Mouse (Mus musculus) cerebellum, postnatal 25 days (tissue): Measurements from ENCODE around the gene Ambn.
"Not testable (repeated sequence)": the region's sequence is repeated elsewhere in the genome, so short reads cannot be mapped to it uniquely, and the experiment has no call there.

ENCODE experiments used
- DNase-seq, 2 experiments: peaks; one replicate each; pipeline ENCODE4 v3.0.0; 2021; ENCODE audit warnings: mixed read lengths in 2 of 2

The Ambn gene

DNA sequence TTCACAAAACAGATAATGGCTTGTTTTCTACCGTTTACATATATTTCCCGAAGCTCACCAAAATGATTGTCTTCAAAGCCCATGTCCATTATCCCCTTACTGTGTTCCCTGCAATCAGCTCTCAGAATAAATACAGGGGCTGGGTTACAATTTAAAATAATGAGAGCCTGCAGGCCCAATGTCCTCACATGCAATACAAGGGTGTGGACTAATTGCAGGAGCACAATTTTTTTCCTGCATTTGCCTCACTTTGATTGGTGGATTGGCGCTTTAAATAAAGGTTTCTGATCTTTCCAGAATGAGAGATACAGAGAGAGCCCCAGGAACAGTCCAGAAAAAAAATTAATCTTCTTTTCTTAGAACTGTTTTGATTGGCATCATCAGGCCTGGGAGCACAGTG is at the start of gene Ambn:
TSS of gene Ambn (plus strand) at position 301 of the 400 bp plus-strand sequence.
- DNase-seq = no peak

DNA sequence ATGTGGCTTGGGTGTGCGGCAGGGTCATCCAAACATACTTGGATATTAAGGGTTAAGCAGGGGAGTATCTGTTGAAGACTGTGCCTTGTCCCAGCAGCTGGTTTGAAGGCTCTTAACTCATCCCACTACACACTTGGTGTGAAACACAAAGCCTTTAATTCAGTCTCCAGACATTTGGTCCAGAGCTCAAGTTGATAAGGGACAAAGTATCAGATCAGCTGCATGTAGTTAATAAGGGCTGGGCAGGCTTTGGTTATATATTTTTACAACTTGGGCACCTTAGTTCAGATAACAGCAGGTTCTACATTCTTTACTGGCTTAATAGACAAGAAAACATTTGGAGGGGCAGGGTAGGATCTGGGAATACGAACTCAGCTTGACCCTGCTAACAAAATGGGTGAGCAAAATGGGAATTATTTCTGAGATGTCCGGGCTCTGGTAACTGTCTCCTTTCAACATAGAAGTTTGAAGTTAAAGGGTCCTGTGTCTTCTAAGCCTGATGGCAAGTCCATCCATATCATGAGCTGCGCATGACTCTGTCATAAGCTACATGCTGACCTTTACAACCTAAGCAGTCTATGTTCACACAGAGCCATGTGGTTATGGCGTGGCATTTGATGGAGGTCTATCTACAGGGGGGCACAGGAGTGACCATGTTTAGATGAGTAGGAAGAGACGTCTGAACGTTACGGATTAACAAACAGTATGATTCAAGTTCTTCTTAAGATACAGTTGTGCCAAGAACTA is 35.3 kb upstream of the Ambn start:
- DNase-seq = no peak

DNA sequence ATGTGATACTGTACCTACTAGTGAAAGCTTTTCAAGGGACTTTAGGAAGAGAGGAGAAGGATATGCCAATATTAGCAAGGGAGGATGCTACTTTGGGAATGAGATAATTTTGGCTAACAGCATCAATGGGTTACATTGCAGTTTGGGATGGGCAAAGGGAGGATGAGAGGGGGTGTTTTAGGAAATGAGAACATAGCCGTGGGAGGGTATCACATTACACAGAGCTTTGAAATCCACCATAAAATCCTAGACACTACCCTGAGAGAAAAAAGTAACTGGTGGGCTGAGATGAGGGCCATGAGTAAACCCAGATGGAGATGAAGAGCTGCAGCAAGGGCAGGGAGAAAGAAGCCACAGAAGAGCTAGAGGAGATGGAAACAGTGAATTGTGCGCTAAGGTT is 30.9 kb upstream of the Ambn start:
- DNase-seq = not testable (repeated sequence)

DNA sequence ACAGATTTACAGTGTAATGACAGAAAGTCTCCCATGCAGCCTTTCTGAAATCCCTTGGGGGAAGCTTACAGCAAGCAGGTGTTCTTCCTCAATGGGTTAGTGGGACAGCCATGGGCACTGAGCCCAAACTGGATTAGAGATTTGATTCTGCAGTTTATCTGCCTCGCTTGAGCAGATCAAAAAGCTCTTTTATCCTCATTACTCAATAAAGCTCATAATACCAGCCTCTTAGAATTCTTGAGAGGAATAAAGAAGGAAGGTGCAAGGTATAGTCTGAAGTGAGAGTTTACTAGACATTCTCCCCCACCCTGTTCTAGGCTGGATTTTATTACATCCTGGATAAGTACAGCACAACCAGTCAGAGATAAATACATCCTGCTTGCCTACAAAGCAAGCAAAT is 29.0 kb upstream of the Ambn start:
- DNase-seq = no peak

DNA sequence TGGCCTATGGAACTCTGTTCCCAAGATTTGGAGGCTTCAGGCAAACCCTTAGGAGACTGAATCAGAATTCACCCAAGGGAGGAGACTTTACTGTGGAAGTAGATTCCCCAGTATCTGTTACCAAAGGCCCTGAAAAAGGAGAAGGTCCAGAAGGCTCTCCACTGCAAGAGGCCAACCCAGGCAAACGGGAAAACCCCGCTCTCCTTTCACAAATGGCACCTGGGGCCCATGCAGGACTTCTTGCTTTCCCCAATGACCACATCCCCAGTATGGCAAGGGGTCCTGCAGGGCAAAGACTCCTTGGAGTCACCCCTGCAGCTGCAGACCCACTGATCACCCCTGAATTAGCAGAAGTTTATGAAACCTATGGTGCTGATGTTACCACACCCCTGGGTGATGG is 11.7 kb downstream of the Ambn start:
- no peak for DNase-seq

DNA sequence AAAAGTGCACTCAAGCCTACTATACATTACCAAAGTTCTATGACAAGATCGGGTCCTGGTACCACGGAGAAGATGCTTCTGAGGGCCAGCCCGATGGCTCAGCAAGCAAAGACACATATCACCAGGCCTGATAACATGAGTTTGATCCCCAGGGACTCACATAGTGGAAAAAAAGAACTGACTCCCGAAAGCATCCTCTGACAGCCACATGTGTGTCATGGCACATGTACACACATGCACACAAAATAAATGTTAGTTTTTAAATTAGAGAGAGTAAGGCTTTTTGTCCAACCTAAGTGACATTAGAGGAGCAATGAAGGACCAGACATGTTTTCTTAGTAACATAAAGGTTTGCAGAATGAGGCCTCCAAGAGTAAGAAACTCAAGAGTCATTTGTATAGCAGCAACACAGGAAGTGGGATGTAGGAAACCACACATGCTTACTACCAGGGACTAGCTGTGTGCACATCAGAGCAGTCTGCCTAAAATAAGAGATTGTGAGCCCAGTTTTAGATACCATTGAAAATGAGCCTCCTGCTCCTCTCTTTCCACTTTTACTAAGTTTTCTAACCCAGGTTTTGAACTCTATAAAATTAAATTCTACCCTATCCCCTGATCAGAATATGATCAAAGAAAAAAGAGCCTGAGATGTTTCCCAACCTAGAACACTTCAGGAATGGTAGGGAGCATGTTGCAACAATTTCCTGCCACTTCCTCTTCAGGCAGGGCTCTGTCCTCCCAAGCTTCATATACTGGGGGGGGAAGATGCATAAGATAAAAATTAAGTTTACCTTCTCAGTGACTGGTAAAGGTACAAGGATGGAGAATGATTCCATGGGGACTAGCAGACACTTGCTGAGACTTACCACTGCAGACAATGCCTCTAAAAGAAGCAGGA is 13.3 kb downstream of the Ambn start:
- no peak for DNase-seq

DNA sequence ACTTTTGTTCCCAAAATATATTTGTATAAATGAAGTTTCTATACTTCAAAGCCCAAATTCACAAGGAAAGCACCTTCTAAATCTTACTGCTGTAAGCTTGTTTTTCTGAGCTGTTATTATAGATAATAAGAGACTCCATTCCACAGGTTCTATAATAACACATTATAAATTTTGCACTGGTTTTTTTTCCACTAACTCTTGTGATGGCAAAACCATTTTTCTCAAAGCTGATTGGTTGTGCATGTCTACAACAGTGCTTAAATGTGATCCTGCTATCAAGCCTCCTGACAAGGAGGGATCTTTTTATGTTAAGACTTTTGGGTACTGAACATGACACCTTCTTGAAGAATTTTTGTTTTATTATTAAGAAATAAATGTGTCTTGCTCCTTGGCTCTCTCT is 31.9 kb downstream of the Ambn start, which contains the start of gene Enam:
TSS of gene Enam (plus strand) at position 301 of the 400 bp plus-strand sequence.
- DNase-seq = no peak

DNA sequence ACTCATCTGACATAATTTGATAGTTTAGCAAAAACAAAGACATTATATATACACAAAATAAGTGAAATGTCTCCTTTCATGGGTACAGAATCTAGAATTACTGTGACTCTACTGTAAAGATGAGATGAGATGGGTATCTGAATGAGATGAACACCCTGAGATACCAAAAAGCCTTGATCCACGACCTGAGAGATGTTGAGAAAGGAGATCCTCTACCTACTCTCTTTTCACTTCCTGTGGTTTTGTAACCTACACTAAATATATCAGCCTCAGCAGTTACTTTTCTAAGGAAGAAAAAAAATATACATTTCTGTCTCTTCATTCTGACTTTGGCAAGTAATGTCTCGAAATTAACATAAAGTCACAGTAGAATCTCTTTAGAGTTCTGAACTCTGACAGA is 33.2 kb downstream of the Ambn start:
- no peak for DNase-seq

DNA sequence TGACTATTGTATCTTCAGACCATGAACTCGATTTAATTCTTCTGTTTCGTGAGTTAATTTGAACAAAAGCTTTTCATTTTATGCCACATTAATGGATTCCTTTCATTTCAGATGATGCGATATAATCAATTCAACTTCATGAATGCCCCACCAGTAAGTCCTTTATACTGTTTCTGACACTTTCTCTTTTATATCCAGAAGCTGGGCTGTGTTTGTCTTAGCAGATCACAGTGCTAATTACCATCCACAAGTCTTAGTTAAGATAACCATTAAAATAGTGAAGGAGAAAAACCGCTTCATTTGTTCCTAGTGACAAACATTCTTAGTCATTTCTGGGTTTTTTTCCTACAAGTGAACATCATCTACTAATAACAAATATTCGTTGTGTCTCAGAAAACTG is 35.3 kb downstream of the Ambn start:
- no peak for DNase-seq

DNA sequence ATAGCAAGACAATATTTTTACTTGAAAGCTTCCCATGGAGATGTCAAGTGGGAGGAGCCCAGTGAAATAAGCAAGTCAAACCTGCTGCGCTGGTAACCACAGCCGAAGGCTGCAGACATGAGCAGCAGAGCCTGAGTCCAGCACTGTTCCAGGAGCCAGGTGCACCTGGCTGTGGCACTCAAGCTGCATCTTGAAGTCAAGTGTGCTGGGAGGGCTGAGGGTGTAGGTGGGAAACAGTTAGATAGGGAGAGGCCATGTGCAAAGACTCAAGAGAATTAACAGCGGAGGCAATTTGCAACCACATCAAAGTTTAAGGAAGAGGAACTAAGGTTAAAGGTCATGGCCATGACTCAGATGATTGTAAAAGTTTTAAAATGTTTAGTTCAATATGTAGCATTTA is 44.0 kb downstream of the Ambn start:
- no peak for DNase-seq

DNA sequence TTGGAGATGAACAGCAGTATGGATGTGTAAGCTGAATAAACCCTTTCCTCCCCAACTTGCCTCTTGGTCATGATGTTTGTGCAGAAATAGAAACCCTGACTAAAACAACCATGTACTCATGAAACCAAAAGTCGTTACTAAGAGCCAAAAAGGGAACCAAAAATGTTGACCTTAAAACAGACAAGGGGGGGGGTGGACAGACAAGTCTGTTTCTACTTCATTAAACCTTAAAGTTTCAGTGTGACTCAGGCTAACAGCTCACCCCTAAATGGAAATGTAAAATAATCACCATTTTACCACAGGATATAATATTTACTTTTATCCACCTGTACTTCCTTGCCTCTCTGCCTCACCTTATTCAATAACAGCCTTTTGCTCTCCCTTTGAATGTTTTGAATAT is 52.8 kb downstream of the Ambn start:
- no peak for DNase-seq

DNA sequence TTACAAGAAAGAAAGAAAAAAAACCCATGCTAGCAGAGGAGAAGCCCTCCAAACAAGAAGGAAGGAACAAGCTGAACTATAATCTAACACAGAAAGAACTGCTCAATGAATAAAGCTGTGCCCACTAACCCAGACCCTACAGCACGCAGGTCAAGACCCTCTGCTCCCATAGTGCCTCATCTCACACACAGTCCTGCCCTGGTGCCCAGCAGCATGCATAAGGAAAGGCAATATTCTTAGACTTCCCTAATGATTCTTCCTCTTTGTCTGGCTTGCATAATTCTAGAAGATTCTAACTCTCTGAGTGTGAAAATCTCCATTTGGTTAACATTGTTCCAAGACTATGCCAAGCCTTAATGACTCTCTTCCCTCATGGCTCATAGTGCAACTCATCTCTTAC is 53.2 kb downstream of the Ambn start:
- DNase-seq = no peak
